Mouse (Mus musculus): ENCODE results near the gene Fbf1. TPM values are rescaled to one million over a fixed set of nuclear protein-coding genes. Genes with fewer than 3 reads are reported as not detected.

Gene Fbf1
- polyA plus RNA-seq, 1 experiment from 2014 or later: 78.4 TPM

DNA sequence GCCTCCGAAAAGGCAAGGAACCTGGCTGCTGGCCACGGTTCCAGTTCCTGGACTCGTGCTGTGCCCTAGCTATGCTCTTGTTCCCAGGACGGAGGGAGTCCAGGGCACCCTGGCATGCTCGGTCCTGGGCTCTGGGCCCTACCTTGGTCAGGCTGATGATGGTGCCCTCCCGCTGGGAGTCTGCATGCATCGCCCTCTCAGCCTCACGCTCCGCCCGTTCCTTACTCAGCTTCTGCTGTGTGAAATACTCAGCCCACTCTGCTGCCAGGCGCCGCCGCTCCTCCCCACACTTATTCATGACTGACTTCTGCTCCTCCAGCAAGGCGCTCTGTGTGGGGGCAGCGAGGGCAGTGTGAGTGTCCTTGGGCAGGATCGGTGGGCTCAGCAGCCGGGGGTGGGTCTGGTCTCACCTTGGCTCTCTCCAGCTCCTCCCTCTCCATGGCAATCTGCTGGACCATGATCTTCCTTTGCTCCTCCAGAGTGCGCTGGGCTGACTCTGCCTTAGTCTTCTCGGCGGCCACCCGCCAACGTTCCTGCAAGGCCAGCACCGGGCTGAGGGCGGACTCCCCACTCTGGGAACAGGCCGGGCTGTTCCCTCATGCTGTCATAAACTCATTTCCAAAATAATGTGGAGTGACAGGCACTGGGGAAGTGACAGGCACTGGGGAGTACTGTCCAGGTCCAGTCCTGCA is 21.5 kb downstream of the Fbf1 start:
- Histone ChIP-seq H3K27me3 (replicated peaks) (no peaks in the 10 kb centered on the region), H3K27ac (0 out of 2 replicates have a peak overlapping the region, but pooled peaks have one; percentile 15), H3K4me1 (no peaks in the 10 kb centered on the region), H3K36me3 (replicated peaks) (peaks cover 70% of the 10 kb centered on the region), H3K9me3 (no peaks in the 10 kb centered on the region), H3K4me2 (no peak overlapping the region), H3K9ac (no peak overlapping the region), H3K4me3 (no peak overlapping the region)
- ATAC-seq (replicated peaks): 0 out of 2 replicates have a peak, but pooled peaks have one; percentile 19
- WGBS: 72% methylated on average over 25 of the region's 25 CpGs

DNA sequence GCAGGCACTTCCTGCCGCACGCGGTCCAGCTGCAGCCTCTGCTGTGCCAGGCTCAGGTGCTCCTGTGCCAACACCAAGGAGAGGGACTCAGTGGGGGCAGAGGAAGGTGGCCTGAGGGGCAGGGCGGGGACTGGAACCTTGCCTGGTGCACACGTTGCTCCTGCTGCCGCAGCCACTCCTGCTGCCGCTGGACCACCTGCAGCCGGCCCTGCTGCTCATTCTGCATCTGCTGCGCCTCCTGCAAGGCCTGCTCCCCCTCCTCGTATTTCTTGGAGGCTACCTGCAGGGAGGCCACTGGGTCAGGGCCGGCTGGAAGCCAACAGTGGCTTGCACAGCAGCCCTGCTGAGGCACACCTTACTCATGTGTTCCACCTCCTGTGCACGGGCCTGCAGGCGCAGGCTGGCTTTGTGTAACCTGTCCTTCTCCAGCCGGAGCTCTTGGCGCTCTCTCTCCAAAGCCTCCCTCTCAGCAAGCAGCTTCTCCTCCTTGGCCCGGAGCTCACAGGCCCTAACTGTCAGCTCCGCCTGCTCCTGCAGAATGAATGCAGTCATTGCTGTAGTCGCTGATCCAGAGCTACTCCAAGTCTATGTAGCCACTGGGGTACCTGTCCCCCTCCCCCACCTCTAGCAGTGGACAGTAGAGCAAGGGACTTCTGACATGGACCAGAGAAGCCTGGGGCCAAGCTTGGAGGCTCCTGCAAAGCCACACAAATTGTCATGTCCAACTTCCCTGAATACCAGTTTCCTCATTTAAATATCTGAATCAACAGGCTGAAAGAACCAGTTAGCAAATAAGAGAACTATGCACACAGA is 22.3 kb downstream of the Fbf1 start:
- H3K4me1 ChIP-seq: no peaks in the 10 kb centered on the region
- H3K4me3 ChIP-seq: no peak overlapping the region
- H3K9me3 ChIP-seq: no peaks in the 10 kb centered on the region
- ATAC-seq (replicated peaks): no peak
- no peaks in the 10 kb centered on the region for H3K27me3 ChIP-seq (replicated peaks)
- 0 out of 2 replicates have a peak overlapping the region, but pooled peaks have one; percentile 8 for H3K27ac ChIP-seq
- peaks cover 64% of the 10 kb centered on the region for H3K36me3 ChIP-seq (replicated peaks)
- no peak overlapping the region for H3K9ac ChIP-seq
- WGBS: 63% methylated on average over 18 of the region's 18 CpGs
- H3K4me2 ChIP-seq: no peak overlapping the region

DNA sequence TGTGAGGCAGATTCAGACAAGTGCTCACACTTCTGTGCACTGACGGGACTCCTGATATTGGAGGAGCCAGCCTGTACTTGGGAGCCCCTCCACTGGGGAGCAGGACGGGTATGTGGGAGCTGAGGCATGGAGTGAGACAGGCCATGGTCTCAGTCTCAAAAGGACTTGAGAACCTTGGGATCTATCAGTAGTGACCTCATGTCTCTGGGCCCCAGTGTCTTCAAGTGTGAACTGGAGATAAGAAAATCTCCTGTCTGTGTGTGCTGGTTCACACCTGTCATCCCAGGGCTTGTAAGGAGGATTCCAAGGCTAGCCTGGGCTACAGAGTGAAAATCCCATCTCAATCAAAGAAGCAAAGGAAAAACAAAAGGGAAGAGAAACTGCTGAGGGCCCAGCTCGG is 24.5 kb downstream of the Fbf1 start:
- H3K4me1 ChIP-seq: no peaks in the 10 kb centered on the region
- H3K27ac ChIP-seq: no peak overlapping the region
- no peak overlapping the region for H3K4me2 ChIP-seq
- H3K9ac ChIP-seq: no peak overlapping the region
- H3K36me3 ChIP-seq (replicated peaks): peaks cover 51% of the 10 kb centered on the region
- no peak overlapping the region for H3K4me3 ChIP-seq
- ATAC-seq (replicated peaks): no peak
- no peaks in the 10 kb centered on the region for H3K27me3 ChIP-seq (replicated peaks)
- 94% methylated on average over 3 of the region's 3 CpGs for WGBS
- no peaks in the 10 kb centered on the region for H3K9me3 ChIP-seq

DNA sequence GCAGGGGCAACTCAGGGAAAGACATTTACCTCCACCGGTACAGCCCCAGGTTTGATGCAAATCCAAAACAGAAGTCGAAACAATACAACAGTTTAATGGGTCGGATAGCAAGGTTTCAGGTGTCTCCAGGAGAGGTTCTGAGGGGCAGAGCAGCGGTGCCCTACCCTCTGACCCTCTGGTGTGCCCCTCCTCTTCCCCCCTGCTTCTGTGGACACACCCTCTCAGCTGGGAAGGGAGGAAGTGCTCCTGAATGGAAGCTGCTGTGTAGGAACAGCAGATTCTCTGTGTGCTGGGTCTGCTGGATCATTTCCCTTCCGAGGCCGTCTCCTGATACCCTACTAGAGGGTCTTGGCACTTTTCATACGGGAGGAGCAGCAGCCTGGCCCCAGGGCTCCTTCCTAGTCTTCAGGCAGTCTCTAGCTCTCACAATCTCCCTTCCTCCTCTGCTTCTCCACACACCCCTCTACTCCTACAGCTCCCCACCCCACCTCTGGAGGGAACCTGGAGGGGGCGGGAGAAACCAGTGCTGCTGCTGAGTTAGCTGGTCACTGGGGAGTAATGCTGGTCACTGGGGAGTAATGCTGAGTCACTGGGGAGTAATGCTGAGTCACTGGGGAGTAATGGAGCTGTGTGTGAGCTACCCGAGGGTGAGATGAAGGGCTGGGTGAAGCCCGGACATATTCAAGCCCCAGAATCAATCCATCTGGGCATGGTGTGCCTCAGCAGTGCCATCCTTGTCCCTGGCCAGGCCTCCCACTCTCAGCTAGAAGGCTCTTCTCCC is 25.6 kb downstream of the Fbf1 start:
- Histone ChIP-seq H3K4me3 (no peak overlapping the region), H3K9me3 (no peaks in the 10 kb centered on the region), H3K9ac (no peak overlapping the region), H3K4me1 (peaks cover 8% of the 10 kb centered on the region), H3K4me2 (no peak overlapping the region), H3K27me3 (replicated peaks) (no peaks in the 10 kb centered on the region), H3K36me3 (replicated peaks) (peaks cover 49% of the 10 kb centered on the region), H3K27ac (no peak overlapping the region)
- no peak for ATAC-seq (replicated peaks)
- WGBS: 72% methylated on average over 10 of the region's 10 CpGs

DNA sequence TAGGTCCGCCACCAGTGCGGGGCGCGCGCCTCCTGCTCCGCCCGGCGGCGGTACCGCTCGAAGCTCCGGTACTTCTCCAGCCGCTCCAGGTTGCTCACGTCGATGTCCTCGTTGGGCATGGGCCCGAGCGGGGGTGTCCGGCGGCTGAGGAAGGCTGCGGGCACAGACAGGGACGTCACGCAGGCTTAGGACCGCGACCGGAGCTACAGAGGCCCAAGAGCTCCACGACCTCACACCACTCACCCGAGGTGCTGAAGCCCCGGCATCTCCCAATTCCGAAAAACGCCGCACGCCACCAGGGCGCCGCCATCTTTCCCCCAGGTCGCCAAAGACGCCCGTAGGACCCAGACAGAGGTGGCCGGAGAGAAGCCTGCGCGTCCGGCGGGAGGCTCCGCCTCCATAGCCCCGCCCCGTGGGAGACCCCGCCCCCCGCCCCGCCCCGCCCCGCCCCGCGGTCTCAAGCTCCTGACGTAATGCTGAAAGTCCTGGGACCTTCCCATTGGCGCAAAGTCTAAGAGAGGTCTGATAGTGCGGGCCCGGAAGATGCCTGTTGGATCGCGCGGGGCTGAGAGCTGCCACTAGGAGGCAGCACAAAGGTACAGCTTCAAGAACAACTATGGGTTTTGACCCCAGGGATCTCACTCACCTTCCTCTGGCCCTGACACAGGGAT is 29.4 kb downstream of the Fbf1 start, which contains the start of gene Mrpl38:
Gene Mrpl38, minus strand, starts transcription at position 401 of the 671 bp plus-strand sequence.
- Histone ChIP-seq H3K9me3 (no peaks in the 10 kb centered on the region), H3K4me2 (peak within 1 kb of the TSS; percentile 73), H3K27ac (peak within 1 kb of the TSS; percentile 76), H3K4me1 (peaks cover 13% of the 10 kb centered on the region), H3K27me3 (replicated peaks) (no peaks in the 10 kb centered on the region), H3K36me3 (replicated peaks) (peaks cover 26% of the 10 kb centered on the region), H3K4me3 (peak within 1 kb of the TSS; percentile 91), H3K9ac (peak within 1 kb of the TSS; percentile 85)
- ATAC-seq (replicated peaks): peak; percentile 94
- WGBS: under 1% methylated on average over 60 of the region's 60 CpGs

DNA sequence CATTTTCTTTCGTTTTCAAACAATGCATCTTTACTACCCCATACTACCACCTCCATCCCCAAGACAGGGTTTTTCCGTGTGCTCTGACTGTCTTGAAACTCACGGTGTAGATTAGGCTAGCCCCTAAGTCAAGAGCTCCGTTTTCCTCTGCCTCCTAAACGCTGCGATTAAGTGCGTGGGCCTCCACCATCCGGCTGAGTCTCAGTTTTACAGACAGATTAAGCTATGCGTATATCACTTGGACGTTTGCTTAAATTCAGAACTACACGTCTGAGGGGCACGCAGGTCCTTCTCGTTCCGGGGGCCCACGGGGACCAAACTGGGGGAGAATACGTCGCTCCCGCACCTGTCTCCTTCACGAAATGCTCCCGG is 29.9 kb downstream of the Fbf1 start:
- H3K4me1 ChIP-seq: peaks cover 13% of the 10 kb centered on the region
- no peak; the same call in 1 of the 2 replicates for ATAC-seq (replicated peaks)
- H3K4me2 ChIP-seq: peak overlapping the region; percentile 73
- H3K9me3 ChIP-seq: no peaks in the 10 kb centered on the region
- peak overlapping the region; percentile 91 for H3K4me3 ChIP-seq
- H3K9ac ChIP-seq: peak overlapping the region; percentile 85
- H3K27me3 ChIP-seq (replicated peaks): no peaks in the 10 kb centered on the region
- under 1% methylated on average over 20 of the region's 20 CpGs for WGBS
- H3K27ac ChIP-seq: peak overlapping the region; percentile 76
- H3K36me3 ChIP-seq (replicated peaks): peaks cover 21% of the 10 kb centered on the region

DNA sequence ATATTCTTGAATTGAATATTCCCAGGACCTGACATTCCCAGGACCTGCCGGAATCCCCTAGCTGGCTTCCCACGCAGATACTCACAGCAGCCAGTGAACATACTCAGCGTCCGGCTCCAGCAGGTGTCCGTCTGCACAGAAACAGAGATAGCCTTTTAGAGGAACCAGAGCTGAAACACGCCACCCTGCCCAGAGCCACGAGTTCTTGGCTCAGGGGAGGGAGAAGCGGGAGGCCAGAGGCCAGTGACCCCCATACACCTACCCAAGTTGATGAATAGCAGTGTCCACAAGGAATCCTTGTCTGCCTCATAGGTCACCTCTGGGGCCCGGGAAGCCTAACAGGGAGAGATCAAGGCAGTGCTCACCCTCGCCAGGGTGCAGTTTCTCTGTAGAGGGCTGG is 33.8 kb downstream of the Fbf1 start:
- 92% methylated on average over 10 of the region's 10 CpGs for WGBS

DNA sequence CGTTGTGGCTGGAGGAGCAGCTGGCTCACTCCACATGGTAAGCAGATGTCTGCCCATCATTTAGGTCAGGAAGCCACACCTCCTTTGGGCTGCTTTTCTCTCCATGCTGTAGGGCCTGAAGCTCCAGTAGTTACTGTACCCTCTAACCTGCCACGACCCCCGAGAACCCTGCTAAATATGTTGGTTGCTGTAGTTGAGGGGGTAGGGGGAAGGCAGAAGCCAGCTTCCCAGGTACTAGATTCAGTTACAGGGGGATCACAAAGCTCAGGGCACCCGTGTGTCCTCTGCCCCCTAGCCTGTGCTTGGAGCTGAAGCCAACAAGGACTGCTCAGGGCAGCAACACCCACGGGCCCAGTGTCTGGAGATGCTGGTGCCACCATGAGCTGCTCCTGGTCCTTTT is 34.5 kb downstream of the Fbf1 start:
- 81% methylated on average over 5 of the region's 5 CpGs for WGBS
- Histone ChIP-seq H3K27me3 (replicated peaks) (no peaks in the 10 kb centered on the region), H3K4me1 (peaks cover 35% of the 10 kb centered on the region), H3K4me2 (no peak overlapping the region), H3K9me3 (no peaks in the 10 kb centered on the region), H3K9ac (no peak overlapping the region), H3K36me3 (replicated peaks) (peaks cover 5% of the 10 kb centered on the region; the same call in 1 of the 2 replicates), H3K27ac (no peak overlapping the region), H3K4me3 (no peak overlapping the region)
- ATAC-seq (replicated peaks): no peak

More for the DNA sequence above, 33.8 kb downstream of the Fbf1 start:
- no peak for ATAC-seq (replicated peaks)
- H3K9me3 ChIP-seq: no peaks in the 10 kb centered on the region
- H3K4me2 ChIP-seq: no peak overlapping the region
- H3K4me1 ChIP-seq: peaks cover 35% of the 10 kb centered on the region
- no peak overlapping the region for H3K4me3 ChIP-seq
- H3K27me3 ChIP-seq (replicated peaks): no peaks in the 10 kb centered on the region
- H3K36me3 ChIP-seq (replicated peaks): peaks cover 5% of the 10 kb centered on the region; the same call in 1 of the 2 replicates
- no peak overlapping the region for H3K27ac ChIP-seq
- no peak overlapping the region for H3K9ac ChIP-seq

DNA sequence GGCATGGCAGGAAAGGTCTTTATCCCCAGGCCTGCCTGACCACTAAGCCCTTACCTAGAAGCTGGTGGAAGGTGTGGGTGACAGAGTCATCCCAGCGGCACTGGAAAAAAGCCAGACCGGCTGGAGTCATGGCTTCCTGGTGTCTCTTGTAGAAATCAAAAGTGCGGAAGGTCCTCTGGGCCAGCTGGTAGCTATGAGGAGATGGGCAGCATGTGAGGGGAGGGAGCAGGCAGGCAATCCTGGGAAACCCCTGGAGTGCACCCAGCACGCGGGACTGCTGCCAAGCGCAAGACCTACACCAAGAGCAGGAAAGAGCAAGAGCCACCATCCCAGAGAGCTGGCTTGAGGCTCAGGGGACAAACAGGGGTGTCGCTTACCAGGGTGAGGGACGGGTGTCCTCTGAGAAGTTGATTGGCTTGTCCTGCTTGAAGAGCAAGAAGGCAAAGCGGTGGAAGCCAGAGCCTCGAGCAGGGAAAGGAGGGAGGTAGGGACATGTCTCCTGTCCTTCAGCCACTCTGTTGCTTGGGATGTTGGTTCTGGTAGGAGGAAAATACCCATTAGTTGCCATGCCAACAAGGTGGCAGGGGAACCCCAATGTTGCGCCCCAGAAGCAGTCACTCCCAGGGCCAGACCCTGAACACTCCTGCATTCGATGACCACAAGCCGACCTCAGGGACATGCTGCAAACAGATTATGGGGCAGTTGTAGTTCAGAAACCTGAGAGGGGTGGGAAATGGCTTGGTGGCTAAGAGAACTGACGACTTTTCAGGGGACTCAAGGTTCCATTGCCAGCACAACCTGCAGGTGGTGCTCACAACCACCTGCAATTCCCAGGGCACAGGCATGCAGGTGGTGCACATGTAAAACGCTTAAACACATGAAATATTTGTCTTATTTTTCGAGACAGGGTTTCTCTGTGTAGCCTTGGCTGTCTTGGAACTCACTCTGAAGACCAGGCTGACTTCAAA is 35.3 kb downstream of the Fbf1 start:
- 87% methylated on average over 16 of the region's 16 CpGs for WGBS
- Histone ChIP-seq H3K4me2 (no peak overlapping the region), H3K27ac (no peak overlapping the region), H3K36me3 (replicated peaks) (peaks cover 5% of the 10 kb centered on the region; the same call in 1 of the 2 replicates), H3K9me3 (no peaks in the 10 kb centered on the region), H3K27me3 (replicated peaks) (no peaks in the 10 kb centered on the region), H3K9ac (no peak overlapping the region), H3K4me3 (no peak overlapping the region), H3K4me1 (peaks cover 29% of the 10 kb centered on the region)
- ATAC-seq (replicated peaks): no peak

DNA sequence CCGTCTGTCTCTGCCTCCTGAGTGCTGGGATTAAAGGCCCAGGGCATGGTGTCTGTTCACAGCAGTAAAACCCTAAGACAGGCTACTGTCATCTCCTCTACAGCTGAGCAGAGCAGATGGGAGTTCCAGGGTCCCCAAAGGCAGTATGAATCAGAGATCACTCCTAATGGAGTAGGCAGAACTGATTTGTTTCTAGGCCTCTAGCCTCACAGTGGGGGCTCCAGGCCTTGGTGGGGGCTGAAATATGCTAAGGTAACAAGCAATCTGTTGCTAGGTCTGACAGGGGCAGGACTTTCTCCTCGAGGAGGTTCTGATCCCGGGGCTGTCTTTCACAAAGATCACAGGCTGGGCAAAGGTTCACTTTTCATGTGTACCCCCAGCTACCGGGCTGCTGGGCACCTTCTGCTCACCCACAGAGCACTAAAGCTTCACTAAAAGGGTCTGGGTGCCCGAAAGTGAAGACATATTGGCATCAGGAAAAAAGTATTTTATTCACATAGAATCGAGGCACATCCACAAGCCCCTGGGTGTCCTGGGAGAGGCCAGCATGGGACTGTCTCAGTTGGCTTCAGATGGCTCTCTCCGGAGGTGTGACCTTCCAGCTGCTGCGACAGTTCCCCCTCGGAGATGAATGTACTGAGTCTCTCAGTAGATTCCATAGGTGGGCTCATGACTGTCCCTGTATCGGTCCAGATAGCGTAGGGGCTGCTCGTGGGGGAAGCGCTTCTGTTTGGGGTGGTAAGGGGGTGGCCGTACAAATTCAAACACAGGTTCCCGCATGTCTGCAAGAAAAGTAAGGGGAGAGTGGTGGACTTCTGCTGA is 36.4 kb downstream of the Fbf1 start:
- Histone ChIP-seq H3K9me3 (no peaks in the 10 kb centered on the region), H3K4me3 (peak overlapping the region; percentile 56), H3K4me1 (peaks cover 27% of the 10 kb centered on the region), H3K27ac (peak overlapping the region; percentile 90), H3K36me3 (replicated peaks) (peaks cover 5% of the 10 kb centered on the region; the same call in 1 of the 2 replicates), H3K9ac (peak overlapping the region; percentile 69), H3K4me2 (peak overlapping the region; percentile 62), H3K27me3 (replicated peaks) (no peaks in the 10 kb centered on the region)
- no peak for ATAC-seq (replicated peaks)
- 84% methylated on average over 15 of the region's 15 CpGs for WGBS

All from midbrain, embryonic 15.5 days (tissue).